Mouse (Mus musculus): ENCODE measurements around the gene Cfl1.

Gene Cfl1

DNA sequence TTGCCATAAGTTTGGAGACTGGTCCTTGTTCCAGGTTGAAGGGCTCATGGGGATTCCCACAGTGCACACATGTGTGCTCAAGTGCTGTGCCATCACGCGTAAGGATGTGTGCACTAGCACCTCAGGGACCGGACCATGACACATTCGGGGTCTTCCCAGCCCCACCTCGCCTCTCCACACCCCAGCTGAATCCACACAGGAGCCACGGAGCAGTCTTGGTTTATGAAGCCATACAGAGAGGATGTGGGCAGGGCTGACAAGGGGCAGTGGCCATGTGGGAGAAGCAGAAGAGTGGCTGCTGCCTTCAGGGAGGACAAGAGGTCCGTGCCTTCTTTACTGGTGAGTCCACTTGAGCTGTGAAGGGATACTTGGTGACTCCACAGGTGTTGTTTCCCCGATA, 25.2 kb upstream of the Cfl1 start:
- DNase-seq (ENCODE audit: low spot score in 2 of 2): no peak

DNA sequence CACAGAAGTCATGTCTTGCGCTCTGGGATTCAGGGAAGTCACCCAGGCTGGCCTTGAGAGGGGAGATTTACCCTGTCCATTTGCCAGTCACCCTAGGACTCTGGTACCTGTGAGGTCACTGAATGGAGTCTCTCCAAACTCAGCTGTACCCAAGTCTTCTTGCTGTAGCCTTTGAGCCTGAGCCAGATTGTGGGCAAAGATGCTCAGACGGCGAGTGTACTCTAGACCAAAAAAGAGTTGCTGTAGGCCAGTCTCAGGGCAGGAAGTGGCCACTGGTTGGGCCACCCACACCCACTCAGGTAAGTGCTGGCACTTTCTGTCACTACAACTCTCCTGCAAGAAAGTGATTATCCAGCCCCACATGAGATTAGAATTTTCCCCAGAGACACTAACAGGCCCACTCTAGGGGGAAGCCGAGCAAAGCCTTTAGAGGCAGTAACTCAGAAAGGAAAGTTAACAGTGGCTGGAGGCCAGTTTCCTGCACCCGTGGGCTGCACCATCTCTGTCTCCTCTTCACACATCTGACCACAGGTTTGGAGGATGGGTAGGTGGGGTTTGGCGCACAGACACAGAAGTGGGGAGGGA, 23.2 kb upstream of the Cfl1 start:
- DNase-seq (ENCODE audit: low spot score in 2 of 2): no peak

DNA sequence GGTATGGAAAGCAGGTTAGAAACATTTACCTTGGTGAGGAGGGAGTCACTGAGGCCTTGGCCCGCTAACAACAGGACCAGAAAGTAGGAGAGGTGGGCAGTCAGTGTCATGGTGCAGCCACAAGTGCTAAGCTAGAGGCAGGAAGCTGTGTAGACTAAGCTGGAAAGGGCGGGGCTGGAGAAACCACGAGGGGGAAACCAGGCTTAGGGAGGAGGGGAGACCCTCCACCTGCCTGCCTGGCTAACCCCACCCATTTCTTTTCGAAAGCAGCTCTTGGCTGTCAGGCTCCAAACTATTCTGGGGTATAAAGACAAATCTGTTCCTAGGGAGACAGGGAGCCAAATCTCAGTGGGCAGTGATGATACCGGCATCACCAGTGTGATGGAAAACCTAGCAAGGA, 21.9 kb upstream of the Cfl1 start, which contains the start of gene Ctsw:
Ctsw (minus strand) TSS at position 134 of the 400 bp plus-strand sequence.
- no peak for DNase-seq (ENCODE audit: low spot score in 2 of 2)

DNA sequence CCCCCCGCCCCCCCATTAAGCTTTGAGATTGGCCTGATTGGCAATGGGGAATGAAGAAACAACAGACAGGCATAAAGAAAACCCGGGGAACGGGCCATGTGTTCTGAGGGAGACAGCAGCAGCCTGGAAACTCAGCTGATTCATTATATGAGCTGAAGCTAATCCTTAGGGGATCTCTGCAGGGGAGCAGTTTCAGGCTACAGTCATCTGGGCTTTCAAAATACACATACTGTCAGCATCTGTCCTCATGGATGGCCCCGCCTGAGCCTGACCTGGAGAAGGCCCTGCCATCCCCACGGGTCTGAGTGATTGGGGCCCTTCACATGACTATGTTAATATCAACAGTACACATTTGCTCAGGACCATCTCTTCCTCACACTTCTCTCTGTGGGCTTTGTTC, 18.4 kb upstream of the Cfl1 start:
- DNase-seq (ENCODE audit: low spot score in 2 of 2): no peak

DNA sequence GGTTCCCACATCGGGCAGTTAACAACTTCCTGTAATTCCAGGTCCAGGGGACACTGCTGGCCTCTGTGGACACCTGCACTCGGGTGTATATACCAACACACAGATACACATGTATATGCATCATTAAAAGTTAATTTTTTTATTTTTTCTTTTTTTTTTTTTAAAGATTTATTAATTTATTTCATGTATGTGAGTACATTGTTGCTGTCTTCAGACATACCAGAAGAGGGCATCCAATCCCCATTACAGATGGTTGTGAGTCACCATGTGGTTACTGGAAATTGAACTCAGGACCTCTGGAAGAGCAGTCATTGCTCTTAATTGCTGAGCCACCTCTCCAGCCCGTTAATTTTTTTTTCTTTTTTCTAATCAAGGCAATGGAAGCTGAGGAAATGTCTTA, 17.4 kb upstream of the Cfl1 start:
- no peak for DNase-seq (ENCODE audit: low spot score in 2 of 2)

DNA sequence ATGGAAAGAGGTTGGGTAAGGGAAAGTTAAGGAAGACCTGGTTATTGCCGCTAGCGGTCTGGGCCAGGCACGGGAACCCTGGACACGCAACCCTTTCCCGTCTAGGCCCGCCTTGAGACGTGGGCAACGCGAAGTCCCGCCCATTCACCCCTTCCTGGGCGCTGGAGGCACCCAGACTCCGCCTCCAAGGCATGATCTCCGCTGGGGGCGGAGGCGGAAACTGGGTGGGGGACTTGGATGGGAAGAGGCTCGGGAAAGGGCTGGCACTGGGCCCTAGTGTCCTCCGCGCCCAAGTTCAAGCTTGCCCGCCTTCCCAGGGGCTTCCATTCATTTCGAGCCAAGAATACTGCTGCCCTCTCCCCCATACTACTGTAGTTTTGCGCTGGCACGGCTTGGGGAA, 16.5 kb upstream of the Cfl1 start, which contains the start of gene Efemp2:
Efemp2 (plus strand) TSS at position 235 of the 400 bp plus-strand sequence.
- DNase-seq (ENCODE audit: low spot score in 2 of 2): no peak

DNA sequence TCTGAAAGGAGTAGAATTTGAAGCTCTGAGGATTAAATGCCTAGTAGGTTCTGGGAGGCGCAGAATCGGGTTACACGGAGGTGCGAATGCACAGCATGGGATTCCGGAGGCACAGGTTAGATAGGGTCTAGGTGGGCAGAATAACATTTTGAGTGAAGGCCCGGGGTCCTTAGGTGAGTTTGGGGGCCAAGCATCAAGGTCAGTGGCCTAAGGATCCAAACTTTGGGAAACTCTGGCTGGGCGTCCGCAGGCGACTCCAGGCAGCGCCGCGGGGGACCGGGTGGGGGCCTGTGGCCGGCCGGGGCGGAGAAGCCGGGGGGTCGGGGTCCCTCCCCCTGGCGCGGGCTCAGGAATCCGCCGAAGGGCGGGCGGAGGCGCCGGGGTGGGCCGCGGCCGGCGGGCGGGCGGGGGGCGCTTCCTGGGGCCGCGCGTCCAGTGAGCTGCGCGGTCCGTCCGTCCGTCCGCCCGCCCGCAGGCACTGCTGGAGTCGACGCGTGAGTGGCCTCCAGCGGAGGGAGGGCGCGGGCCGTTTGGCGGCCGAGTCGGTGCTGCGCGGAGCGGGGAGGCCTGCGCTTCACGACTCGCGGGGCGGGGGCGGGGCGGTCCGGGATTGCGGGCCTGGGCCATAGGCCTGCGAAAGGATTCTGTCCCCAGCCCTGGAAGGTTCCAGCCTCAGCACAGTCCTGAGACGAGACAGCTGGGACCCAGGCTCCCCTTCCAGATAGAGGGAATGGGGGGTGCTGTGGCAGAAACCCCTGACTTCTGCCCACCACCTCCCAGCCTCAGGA, 15.8 kb upstream of the Cfl1 start:
- no peak for DNase-seq (ENCODE audit: low spot score in 2 of 2)

DNA sequence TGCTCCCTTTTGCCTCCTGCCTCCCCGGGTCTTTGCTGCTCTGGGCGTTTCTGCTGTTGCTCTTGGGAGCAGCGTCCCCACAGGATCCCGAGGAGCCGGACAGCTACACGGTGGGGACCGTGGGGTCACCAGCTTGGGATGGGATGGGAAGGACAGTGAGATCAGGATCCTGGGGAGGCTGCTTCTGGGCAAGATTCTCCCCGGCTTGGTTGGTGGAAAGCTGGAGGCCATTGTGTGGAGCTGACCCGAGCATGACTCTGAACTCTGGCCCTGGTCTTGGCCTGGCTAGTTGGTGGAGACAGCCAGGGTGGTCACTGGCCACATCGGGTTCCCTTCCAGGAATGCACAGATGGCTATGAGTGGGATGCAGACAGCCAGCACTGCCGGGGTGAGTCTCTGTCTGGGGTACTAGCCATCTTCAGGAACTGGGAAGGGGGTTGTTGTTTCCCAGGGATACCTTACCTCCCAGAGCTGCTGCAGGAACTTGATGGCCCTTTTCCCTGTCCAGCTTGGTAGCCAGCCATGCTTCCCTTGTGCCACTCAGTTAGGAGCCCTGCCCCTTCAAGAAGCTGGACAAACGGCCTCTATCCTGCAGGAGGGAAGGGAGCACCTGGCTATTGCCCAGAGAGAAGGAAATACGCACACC, 15.1 kb upstream of the Cfl1 start:
- no peak for DNase-seq (ENCODE audit: low spot score in 2 of 2)

DNA sequence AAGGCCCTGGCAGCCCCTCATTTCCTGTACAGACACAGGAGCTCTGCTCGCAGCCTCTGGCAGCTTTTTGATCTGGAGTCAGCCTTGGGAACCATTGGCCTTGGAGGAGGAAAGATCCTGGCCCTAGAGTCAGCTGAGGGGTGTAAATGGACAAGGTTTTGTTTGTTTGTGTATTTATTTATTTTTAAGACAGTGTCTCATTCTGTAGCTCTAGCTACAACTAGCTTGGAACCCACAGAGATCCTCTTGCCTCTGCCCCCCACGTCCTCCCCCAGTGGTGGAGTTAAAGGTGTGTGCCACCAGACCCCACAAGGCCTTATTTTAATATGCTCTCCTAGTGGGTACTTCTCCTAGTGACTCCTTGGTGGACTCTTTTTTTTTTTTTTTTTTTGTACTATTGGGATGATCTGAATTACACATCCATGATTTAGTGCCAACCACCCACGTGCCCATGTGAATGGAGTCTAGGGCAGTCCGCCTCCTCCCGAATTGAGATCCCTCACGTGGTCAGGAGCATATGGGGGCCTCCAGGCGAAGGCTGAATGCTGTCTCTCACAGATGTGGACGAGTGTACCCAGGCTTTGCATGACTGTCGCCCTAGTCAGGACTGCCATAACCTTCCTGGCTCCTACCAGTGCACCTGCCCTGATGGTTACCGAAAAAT, 13.1 kb upstream of the Cfl1 start:
- no peak for DNase-seq (ENCODE audit: low spot score in 2 of 2)

DNA sequence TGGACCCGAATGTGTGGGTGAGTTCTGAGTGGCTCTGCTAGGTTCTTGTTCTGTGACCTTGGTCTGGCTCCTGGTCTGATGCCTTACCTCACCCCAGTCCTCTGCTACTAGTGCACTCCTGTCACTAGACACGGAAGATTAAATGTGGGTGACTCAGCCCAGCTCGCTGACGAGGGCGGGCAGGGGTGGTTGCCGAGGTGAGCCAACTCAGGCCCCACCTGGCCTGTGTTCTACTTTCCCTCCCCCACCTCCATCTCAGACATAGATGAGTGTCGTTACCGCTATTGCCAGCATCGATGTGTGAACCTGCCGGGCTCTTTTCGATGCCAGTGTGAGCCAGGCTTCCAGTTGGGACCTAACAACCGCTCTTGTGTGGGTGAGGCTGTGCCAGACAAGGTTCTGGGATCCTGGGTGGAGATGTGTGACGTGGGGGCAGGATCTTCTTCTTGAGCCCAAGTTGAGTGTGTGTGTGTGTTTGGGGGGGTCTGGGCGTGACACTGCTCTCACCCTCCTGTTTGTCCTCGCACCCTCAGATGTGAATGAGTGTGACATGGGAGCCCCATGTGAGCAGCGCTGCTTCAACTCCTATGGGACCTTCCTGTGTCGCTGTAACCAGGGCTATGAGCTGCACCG, 12.5 kb upstream of the Cfl1 start:
- no peak for DNase-seq (ENCODE audit: low spot score in 2 of 2)

DNA sequence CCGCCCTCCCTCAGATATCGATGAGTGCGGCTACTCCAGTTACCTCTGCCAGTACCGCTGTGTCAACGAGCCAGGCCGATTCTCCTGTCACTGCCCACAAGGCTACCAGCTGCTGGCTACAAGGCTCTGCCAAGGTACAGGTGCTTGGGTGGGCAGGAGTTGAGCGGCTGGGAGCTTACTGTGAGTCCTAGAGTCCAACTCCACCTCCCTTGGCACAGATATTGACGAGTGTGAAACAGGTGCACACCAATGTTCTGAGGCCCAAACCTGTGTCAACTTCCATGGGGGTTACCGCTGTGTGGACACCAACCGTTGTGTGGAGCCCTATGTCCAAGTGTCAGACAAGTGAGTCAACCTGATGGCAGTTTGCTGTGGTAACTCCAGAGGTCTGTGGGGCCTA, 10.2 kb upstream of the Cfl1 start:
- no peak for DNase-seq (ENCODE audit: low spot score in 2 of 2)

DNA sequence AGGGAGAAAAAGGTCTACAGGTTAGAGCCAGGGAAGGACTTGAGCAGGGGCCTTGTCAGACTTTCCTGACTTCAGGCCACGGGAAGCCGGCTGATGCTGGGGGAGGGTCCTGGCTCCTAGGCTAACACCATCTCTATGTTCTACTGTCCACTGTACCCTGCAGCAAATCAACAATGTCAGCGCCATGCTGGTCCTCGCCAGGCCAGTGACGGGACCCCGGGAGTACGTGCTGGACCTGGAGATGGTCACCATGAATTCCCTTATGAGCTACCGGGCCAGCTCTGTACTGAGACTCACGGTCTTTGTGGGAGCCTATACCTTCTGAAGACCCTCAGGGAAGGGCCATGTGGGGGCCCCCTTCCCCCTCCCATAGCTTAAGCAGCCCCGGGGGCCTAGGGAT, 8.9 kb upstream of the Cfl1 start:
- DNase-seq (ENCODE audit: low spot score in 2 of 2): no peak

DNA sequence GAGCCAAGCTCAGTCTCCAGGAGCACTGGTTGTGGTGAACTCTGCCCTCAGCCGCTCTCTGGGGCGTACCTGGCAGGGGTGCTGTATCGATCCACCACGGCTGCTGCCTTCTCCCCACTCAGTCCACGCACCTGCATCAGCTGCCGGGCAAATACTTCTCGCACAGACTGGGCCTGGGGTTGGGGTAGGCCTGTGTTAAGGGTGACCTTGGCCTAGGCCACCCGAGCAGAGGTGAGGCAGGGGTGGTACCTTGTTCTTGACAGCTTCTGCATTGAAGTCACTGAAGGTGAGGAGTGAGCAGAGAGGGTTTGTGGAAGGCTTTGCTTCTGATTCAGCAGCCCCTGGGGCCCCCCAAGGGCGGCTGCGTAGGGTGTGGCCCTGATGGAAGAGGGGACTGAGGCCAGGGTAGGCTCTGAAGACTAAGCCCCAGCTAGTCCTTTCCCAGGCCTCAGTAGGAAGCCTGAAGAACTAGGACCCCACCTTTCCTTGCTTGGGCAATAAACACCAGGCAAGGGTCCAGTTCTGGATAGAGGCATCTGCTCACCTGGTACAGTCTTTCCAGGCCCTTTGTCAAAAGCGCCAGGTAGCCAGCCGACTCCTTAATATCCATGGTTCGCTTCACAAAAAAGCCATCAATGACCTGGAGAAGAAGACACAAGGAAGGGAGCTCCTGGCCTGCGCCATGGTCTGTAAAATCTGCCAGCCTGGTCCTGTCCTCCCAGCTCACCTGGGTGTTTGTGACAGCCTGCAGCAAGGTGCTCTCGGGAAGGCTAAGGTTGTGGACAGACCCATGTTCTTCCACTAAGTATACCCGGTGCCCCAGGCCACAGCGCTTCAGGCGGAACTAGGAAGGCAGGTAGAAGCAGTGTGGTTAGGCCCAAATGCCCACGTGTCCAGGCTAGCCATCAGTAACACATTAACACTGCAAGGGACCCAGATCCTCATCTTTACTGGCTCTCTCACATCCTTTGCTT, 6.6 kb upstream of the Cfl1 start:
- no peak for DNase-seq (ENCODE audit: low spot score in 2 of 2)

DNA sequence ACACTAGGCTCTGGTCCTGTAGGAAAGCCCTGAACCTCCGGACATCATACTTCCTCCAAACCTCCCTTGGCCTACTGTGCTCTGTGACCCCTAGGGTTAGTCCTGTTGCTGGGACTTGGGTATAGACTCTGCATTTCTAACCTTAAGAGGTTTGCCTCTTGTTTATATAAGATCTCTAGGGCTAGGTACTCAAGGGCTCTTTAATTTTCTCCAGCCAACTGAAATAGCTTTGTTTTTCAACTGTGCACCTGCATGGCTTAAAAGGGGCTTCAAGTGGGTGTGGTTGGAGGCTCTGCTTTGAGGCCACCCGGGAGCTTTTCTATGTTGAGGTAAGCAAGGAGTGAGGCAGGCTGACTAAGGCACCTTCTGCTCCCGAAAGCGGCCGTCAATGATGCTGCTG, 5.8 kb upstream of the Cfl1 start:
- DNase-seq (ENCODE audit: low spot score in 2 of 2): no peak

DNA sequence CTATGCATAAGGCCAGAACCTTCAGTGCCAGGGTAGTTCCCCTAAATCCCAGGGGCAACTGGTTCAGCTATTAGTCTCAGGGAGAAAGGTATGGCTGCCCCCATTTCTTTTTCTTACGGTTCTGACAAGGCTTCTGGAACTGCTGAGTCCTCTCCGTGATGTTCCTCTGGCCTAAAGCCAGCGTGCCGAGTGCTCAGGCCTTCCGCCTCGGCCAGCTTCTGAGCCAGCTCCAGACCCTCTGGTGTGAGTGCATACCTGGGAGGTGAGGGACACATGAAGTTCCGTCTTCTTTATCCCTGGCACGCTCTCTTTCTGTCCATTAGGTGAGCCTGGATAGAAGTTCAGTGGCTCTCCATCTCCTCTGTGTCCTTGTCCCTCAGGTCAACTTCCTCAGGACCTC, 4.9 kb upstream of the Cfl1 start:
- no peak for DNase-seq (ENCODE audit: low spot score in 2 of 2)

DNA sequence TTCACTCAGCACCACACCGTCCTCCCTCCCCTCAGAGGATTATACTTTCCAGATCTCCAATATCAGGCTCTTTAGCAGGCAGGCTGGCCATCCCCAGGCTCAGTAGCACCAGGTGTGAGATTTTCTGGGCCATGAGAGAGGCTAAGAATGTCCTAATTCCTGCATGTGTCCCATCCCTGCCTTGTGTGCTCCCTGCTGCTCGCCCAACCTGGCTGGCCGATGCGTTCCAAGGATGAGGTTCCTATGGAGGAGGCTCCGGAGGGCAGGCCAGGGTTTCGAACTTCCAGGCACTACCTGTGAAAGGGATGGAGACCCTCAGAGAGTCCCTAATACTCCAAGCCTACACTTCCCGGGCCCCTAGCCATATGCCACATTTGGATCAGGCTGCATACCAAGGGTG, 4.4 kb upstream of the Cfl1 start:
- no peak for DNase-seq (ENCODE audit: low spot score in 2 of 2)

DNA sequence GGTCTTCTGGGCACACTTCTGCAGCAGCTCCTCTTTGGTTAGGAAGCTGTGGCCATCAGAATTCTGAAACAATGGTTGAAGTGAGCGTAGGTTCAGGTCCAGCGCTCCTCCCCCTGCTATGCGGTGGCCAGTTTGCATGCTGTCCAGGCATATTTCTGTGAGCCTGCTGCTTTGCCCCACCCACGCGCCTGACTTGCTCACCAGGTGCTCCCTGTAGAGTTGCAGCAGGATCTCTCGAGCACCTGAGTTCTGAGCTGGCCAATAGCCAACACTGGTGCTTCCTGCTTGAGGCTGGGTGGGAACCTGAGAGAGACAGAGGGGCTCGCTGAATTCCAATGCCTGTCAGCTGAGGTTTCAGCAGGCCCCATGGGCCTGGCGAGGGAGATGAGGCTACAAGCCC, 4.0 kb upstream of the Cfl1 start:
- DNase-seq (ENCODE audit: low spot score in 2 of 2): no peak

DNA sequence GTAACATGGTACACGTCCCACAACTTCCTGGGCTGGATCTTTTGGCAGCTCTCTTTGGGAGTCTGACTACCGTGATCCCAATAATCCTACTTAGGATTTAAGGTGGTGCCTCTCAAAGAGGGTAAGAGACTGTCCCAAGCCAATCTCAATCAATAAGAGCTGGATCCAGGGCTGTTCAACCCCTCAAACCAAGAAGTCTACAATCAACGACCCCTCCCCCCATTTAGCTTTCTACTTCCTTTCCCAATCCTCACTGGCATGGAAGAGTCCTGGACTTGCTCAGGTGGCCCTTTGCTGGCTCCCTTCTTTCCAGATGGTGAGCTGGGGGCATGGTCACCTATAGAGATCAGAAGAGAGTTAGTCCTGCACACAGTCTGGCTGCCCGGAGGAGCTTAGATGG, 3.5 kb upstream of the Cfl1 start:
- no peak for DNase-seq (ENCODE audit: low spot score in 2 of 2)

DNA sequence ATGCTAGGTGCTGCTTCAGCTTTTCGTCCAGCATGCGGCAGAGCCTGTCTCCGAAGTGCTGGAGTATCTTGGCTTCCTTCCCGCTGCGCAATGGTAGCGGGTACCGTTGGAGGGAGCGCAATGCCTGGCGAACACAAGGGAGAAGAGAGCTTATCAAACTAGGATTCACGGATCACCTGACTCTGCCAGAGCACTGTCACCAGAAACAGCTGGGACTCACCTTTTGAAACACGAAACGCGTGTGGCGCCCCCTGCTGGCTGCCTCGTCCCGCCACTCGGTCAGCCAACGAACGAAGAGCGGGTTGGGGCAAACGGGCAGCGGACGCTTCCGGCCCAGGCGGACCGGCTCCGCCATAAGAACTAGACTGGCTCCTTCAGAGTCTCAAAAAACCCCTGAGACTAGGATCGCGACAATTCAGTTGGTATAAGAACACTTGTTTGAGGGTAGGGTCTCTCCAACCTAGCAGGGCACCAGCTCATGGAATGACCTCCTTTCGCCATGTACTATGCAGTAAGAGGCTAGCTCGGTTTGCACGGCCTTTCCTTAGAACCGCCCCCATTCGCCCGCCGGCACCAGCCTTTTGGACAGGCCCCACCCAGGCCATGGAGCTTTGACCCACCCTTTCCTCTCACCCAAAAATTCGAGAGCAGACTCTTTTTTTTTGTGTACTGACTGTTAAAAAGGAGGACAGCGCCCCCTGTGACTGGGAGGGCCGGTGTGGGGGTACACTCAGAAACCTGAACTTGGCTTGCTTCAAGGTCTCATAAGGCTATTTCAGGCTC, 2.3 kb upstream of the Cfl1 start, which contains the start of gene Mus81:
Mus81 (minus strand) TSS at position 635 of the 783 bp plus-strand sequence.
- DNase-seq (ENCODE audit: low spot score in 2 of 2): peak; percentile 92 to 96

All from spleen, postnatal 14 days (tissue).